Mouse (Mus musculus) G1E (cell line): ENCODE results near the gene Ppan. TPM values are rescaled to one million over a fixed set of nuclear protein-coding genes. Genes with fewer than 3 reads are reported as not detected.

Experiments used
- ATAC-seq: 2 replicates; pipeline ENCODE4 v1.8.0; 2016; ENCODE audit warnings: mild to moderate bottlenecking; ENCODE audit not compliant: insufficient number of reproducible peaks, poor library complexity, low FRiP score, severe bottlenecking; ENCODE audit errors: extremely low read depth
- DNase-seq: peaks from one replicate; pipeline ENCODE4 v3.0.0; 2012; ENCODE audit warnings: low spot score
- H3K27me3 ChIP-seq: 2 replicates; pipeline ENCODE4 v1.6.1; 2012; ENCODE audit warnings: mild to moderate bottlenecking, low read length, inconsistent platforms; ENCODE audit not compliant: insufficient read depth
- H3K36me3 ChIP-seq: replicated peaks from 2 replicates; pipeline ENCODE3; 2012; ENCODE audit warnings: mild to moderate bottlenecking, inconsistent platforms
- H3K4me1 ChIP-seq: 2 replicates; pipeline ENCODE4 v1.6.1; 2012; ENCODE audit warnings: low read depth, low read length, inconsistent platforms, mixed read lengths; ENCODE audit not compliant: insufficient read depth
- H3K4me3 ChIP-seq: 2 replicates; pipeline ENCODE4 v1.5.1; 2012; ENCODE audit warnings: low read depth, mild to moderate bottlenecking, inconsistent platforms, low read length, moderate library complexity, mixed read lengths
- H3K9me3 ChIP-seq: replicated peaks from 2 replicates; pipeline ENCODE4 v1.6.1; 2012; ENCODE audit warnings: inconsistent platforms
- CTCF ChIP-seq: IDR thresholded peaks from 2 replicates; pipeline ENCODE4 v1.5.1; 2012; ENCODE audit warnings: low read depth, low read length, inconsistent platforms, mixed read lengths
- GATA1 ChIP-seq: IDR thresholded peaks from 2 replicates; pipeline ENCODE4 v1.6.1; 2012; ENCODE audit warnings: borderline replicate concordance, low read length, inconsistent platforms, mixed read lengths
- GATA2 ChIP-seq: IDR thresholded peaks from 2 replicates; pipeline ENCODE4 v1.6.1; 2012; ENCODE audit warnings: low read depth, low read length, inconsistent platforms, borderline replicate concordance
- POLR2AphosphoS5 ChIP-seq: IDR thresholded peaks from 2 replicates; pipeline ENCODE4 v1.6.1; 2012; ENCODE audit warnings: low read depth, low read length, inconsistent platforms; ENCODE audit not compliant: insufficient replicate concordance
- TAL1 ChIP-seq: conservative IDR thresholded peaks from 2 replicates; pipeline ENCODE4 v1.6.1; 2012; ENCODE audit warnings: low read depth, low read length, inconsistent platforms, mixed read lengths
- polyA plus RNA-seq: library from polyadenylated mRNA; stranded (reverse); fragments of >175 nt; gene quantifications from 2 replicates; pipeline ENCODE4 v1.2.3, GENCODE M21; 2012
- total RNA-seq, 2 experiments: library from RNA; stranded (forward) in 1 of 2; stranded (reverse) in 1 of 2; fragments of 200-1000 nt in 1 of 2; fragments of >200 nt in 1 of 2; fragmentation: Nextera tagmentation in 1 of 2; gene quantifications; 2 replicates each; pipeline ENCODE4 v1.2.3; 2014 to 2017

The Ppan gene
- total and polyA plus RNA-seq, 3 experiments: 47.7 to 297 (median 66.9) TPM

GRCm38 (mm10) chr9:20870211-20871173 lies 17.5 kb upstream of the Ppan start:
- Histone ChIP-seq H3K9me3 (no peaks in the 10 kb centered on the region), H3K27me3 (peaks cover 28% of the 10 kb centered on the region), H3K4me3 (no peak overlapping the region), H3K4me1 (no peaks in the 10 kb centered on the region), H3K36me3 (peaks cover 2% of the 10 kb centered on the region)
- TF ChIP-seq TAL1 (no peak), GATA2 (no peak), GATA1 (no peak), POLR2AphosphoS5 (no peak), CTCF (no peak)
- ATAC-seq (no peak), DNase-seq (no peak)

GRCm38 (mm10) chr9:20872991-20873390 lies 15.0 kb upstream of the Ppan start:
- Histone ChIP-seq H3K4me3 (no peak overlapping the region), H3K36me3 (peaks cover 3% of the 10 kb centered on the region), H3K4me1 (peaks cover 14% of the 10 kb centered on the region), H3K27me3 (peaks cover 32% of the 10 kb centered on the region), H3K9me3 (no peaks in the 10 kb centered on the region)
- DNase-seq (no peak), ATAC-seq (no peak)
- no peak for TF ChIP-seq POLR2AphosphoS5
- TF ChIP-seq CTCF: no peak
- no peak for TF ChIP-seq TAL1
- no peak for TF ChIP-seq GATA2
- no peak for TF ChIP-seq GATA1

- H3K36me3 ChIP-seq: peaks cover 3% of the 10 kb centered on the region
- no peak for DNase-seq
- no peak for ATAC-seq
- peaks cover 30% of the 10 kb centered on the region for H3K27me3 ChIP-seq
- H3K4me3 ChIP-seq: no peak overlapping the region
- no peaks in the 10 kb centered on the region for H3K9me3 ChIP-seq
- TF ChIP-seq CTCF (no peak), POLR2AphosphoS5 (no peak), GATA2 (no peak), TAL1 (no peak), GATA1 (no peak)
- peaks cover 16% of the 10 kb centered on the region for H3K4me1 ChIP-seq
Observed at GRCm38 (mm10) chr9:20873521-20873920, 14.5 kb upstream of the Ppan start.

- H3K4me3 ChIP-seq: no peak overlapping the region
- DNase-seq (no peak), ATAC-seq (no peak)
- H3K27me3 ChIP-seq: peaks cover 28% of the 10 kb centered on the region
- H3K36me3 ChIP-seq: peaks cover 3% of the 10 kb centered on the region
- H3K4me1 ChIP-seq: peaks cover 24% of the 10 kb centered on the region
- H3K9me3 ChIP-seq: no peaks in the 10 kb centered on the region
- TF ChIP-seq GATA2 (no peak), CTCF (no peak), GATA1 (no peak), TAL1 (no peak), POLR2AphosphoS5 (no peak)
Observed at GRCm38 (mm10) chr9:20875021-20875790, 12.8 kb upstream of the Ppan start.

GRCm38 (mm10) chr9:20876318-20877117 lies 11.5 kb upstream of the Ppan start:
- Histone ChIP-seq H3K4me1 (peaks cover 24% of the 10 kb centered on the region), H3K4me3 (no peak overlapping the region), H3K27me3 (peaks cover 21% of the 10 kb centered on the region), H3K36me3 (peaks cover 3% of the 10 kb centered on the region), H3K9me3 (no peaks in the 10 kb centered on the region)
- DNase-seq (no peak), ATAC-seq (no peak)
- TF ChIP-seq CTCF (no peak), POLR2AphosphoS5 (no peak), GATA1 (no peak), GATA2 (no peak), TAL1 (no peak)
